Mouse (Mus musculus) forebrain, embryonic 16.5 days (tissue): ENCODE data around the gene Socs4. TPM values are rescaled to one million over a fixed set of nuclear protein-coding genes. Genes with fewer than 3 reads are reported as not detected.

Experiments
- ATAC-seq: fragments of 200-750 bp; cut with Nextera tagmentation; 2 replicates; pipeline ENCODE4 v1.8.0; 2017; ENCODE audit warnings: mild to moderate bottlenecking, moderate library complexity
- H3K27ac ChIP-seq: fragments of 300-500 bp; sonication (generic); 2 replicates; pipeline ENCODE4 v1.5.1; 2014; ENCODE audit warnings: low read length, control low read depth
- H3K27me3 ChIP-seq: fragments of 300-500 bp; sonication (generic); replicated peaks from 2 replicates; pipeline ENCODE4 v1.6.1; 2014; ENCODE audit warnings: low read length; ENCODE audit not compliant: control insufficient read depth, insufficient read depth
- H3K36me3 ChIP-seq: fragments of 300-500 bp; sonication (generic); 2 replicates; pipeline ENCODE4 v1.6.1; 2014; ENCODE audit not compliant: control insufficient read depth, insufficient read depth
- H3K4me1 ChIP-seq: fragments of 300-500 bp; sonication (generic); replicated peaks from 2 replicates; pipeline ENCODE4 v1.6.1; 2014; ENCODE audit warnings: low read length; ENCODE audit not compliant: control insufficient read depth, insufficient read depth
- H3K4me2 ChIP-seq: fragments of 300-500 bp; sonication (generic); 2 replicates; pipeline ENCODE4 v1.6.1; 2014; ENCODE audit warnings: mild to moderate bottlenecking, low read length, control low read depth
- H3K4me3 ChIP-seq: fragments of 300-500 bp; sonication (generic); replicated peaks from 2 replicates; pipeline ENCODE4 v1.5.1; 2014; ENCODE audit warnings: mild to moderate bottlenecking, low read length, control low read depth
- H3K9ac ChIP-seq: fragments of 300-500 bp; sonication (generic); replicated peaks from 2 replicates; pipeline ENCODE4 v1.6.1; 2014; ENCODE audit warnings: low read depth, low read length, control low read depth
- H3K9me3 ChIP-seq: fragments of 300-500 bp; sonication (generic); 2 replicates; pipeline ENCODE4 v1.6.1; 2016; ENCODE audit warnings: low read length; ENCODE audit not compliant: control insufficient read depth
- WGBS: fragments of 180-500 bp; shearing (Covaris S2); extraction: QIAGEN DNeasy Blood & Tissue Kit; methylation state at CpG from one replicate; pipeline ENCODE4 v1.1.7; 2014; 5-methylcytosine and 5-hydroxymethylcytosine counted together
- polyA plus RNA-seq: library from polyadenylated mRNA; unstranded; fragments of >200 nt; fragmentation: Nextera tagmentation; extraction: Ambion mirVana; gene quantifications from 2 replicates; pipeline ENCODE4 v1.2.1, GENCODE M21; 2015

Gene Socs4
- polyA plus RNA-seq, 1 experiment from 2014 or later, result 2.6 TPM

DNA sequence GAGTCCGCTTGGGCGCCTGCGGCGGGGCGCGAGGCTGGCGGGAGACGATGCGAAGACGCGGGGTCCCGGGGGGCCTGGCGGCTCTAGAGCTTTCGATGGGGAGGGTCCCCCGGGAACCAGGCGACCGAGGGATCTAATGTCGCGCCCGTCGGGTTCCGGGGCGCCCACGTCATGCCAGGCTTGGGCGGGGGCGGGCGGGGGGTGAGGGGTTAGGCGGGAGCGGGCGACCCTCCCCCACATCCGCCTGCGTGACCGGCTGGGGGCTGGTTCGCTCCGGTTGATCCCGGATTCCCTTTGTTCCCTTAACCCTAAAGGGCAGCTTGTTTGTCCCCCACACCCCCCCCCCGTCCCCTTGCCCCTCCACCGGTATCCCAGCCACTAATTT is 21.7 kb downstream of the Socs4 start:
- peak; percentile 78 for ATAC-seq
- Histone ChIP-seq H3K36me3 (no peaks in the 10 kb centered on the region), H3K9me3 (no peaks in the 10 kb centered on the region), H3K9ac (peak overlapping the region; percentile 77), H3K27me3 (no peaks in the 10 kb centered on the region), H3K4me2 (peak overlapping the region; percentile 86), H3K4me1 (peaks cover 16% of the 10 kb centered on the region), H3K4me3 (peak overlapping the region; percentile 72), H3K27ac (peak overlapping the region; percentile 90)
- 0% methylated on average over 32 of the region's 38 CpGs for WGBS

DNA sequence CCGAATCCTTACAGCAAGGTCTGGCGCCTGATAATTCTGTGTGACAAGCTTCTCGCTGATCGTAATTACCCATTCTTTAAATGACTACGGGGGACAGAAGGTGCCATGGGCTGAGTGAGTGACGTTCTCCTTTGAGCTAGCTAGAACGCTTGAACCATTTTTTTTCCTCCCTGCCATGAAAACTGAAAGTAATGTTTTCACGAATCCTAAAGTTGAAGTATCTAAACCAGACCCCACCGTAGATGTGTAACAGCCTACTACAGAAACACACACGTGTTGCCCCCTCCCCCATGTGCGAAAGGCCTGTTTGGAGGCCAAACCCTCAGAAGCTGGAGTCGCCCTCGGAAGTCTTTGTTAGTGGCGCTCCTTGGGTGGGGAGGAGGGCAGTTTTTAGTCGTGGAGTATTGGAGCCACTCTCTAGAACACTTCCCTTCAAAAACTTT is 22.1 kb downstream of the Socs4 start:
- WGBS, result under 1% methylated on average over 15 of the region's 15 CpGs
- Histone ChIP-seq H3K27me3 (no peaks in the 10 kb centered on the region), H3K36me3 (no peaks in the 10 kb centered on the region), H3K4me1 (peaks cover 16% of the 10 kb centered on the region), H3K9me3 (no peaks in the 10 kb centered on the region), H3K4me3 (peak overlapping the region; percentile 72), H3K9ac (peak overlapping the region; percentile 77), H3K4me2 (peak overlapping the region; percentile 86), H3K27ac (peak overlapping the region; percentile 90)
- ATAC-seq, result peak; percentile 62

DNA sequence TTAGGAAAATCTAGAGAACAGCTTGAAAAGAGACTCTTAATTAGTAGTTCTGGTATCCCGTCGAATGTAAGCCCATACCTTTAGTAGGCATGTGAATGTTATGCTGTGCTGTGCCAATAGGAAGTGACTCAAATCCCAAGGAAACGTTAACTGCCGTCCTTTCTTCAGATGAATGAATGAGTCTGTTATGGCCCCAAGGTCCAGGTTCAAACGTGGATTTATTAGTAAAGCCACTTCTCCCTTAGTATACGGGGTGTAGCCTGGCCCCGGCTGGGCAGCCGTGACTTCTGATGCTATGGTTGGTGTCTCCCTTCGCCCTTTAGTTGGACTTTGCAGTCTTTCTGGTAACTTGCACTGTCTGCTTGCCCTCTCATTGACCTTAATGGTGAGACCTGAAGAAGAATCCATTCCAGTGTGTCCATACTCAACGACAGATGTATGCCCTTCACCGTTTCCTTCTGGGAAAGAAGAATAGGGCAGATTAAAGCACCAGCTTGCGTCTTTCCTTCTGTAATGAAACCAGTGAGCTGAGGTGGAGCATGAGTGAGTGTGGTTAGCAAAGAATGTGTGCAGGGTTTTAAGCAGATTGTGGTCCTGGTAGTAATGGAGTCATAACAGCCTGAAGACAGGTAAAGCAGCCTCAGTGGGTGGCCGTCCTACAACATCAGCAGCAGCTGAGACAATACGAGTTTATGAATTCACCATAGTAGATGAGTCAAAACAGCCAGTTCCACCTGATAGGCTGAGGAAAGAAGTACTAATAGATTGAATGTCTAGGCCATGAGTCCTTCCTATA is 26.4 kb downstream of the Socs4 start:
- H3K27ac ChIP-seq, result no peak overlapping the region
- 78% methylated on average over 14 of the region's 14 CpGs for WGBS
- H3K4me3 ChIP-seq, result no peak overlapping the region
- peaks cover 11% of the 10 kb centered on the region for H3K4me1 ChIP-seq
- no peak for ATAC-seq
- H3K27me3 ChIP-seq, result no peaks in the 10 kb centered on the region
- H3K36me3 ChIP-seq, result no peaks in the 10 kb centered on the region
- H3K4me2 ChIP-seq, result no peak overlapping the region
- H3K9ac ChIP-seq, result no peak overlapping the region
- no peaks in the 10 kb centered on the region for H3K9me3 ChIP-seq

DNA sequence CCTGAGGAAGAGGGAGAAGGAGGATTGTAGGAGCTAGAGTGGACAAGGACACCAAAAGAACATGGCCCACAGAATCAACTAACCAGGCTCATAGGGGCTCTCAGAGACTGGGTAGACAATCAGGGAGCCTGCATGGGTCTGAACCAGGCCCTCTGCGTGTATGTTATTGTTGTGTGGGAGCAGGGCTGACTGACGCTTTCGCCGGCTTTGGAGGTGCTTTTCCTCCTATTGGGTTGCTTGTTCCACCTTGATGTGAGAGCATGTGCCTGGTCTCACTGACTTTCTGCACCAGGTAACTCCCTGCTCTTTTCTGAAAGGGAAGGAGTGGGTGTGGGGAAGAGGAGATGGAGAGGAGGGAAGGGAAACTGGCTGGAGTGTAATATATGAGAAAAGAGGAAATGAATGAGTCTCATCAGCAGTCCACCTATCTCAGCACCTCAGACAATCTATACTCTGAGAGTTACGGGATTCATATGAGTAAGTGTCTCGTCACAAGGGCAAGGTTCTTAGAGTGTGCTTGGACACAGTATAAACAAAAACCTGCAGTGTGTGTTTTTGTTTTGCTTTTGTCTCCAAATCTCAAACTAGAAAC is 28.2 kb downstream of the Socs4 start:
- Histone ChIP-seq H3K4me1 (peaks cover 3% of the 10 kb centered on the region), H3K27ac (no peak overlapping the region), H3K27me3 (no peaks in the 10 kb centered on the region), H3K9ac (no peak overlapping the region), H3K4me2 (no peak overlapping the region), H3K9me3 (no peaks in the 10 kb centered on the region), H3K4me3 (no peak overlapping the region), H3K36me3 (no peaks in the 10 kb centered on the region; the same call in 1 of the 2 replicates)
- ATAC-seq, result no peak
- 91% methylated on average over 6 of the region's 6 CpGs for WGBS

DNA sequence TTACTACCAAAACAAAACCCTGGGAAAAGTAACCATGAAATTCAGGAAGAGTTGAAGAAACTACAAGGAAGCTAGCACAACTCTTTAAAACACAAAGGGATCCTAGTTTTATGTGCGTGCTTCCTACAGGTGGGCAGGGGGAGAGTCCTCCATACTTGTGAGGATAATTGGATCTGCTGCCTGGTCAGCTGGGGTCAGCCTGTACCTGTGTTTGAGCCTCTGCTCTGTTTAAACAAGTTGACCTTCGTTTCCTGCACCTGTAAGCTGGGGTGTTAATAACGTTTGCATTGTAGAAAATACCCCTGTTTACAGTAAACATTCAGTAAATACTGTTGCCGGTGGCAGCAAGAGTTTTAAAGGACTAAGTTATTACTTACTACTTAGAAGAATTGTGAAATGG is 29.2 kb downstream of the Socs4 start:
- H3K27me3 ChIP-seq, result no peaks in the 10 kb centered on the region
- no peak overlapping the region for H3K9ac ChIP-seq
- H3K4me2 ChIP-seq, result no peak overlapping the region
- no peaks in the 10 kb centered on the region; the same call in 1 of the 2 replicates for H3K4me1 ChIP-seq
- H3K27ac ChIP-seq, result no peak overlapping the region
- H3K4me3 ChIP-seq, result no peak overlapping the region
- 83% methylated on average over 4 of the region's 4 CpGs for WGBS
- H3K36me3 ChIP-seq, result peaks cover 4% of the 10 kb centered on the region
- no peak for ATAC-seq
- H3K9me3 ChIP-seq, result no peaks in the 10 kb centered on the region

DNA sequence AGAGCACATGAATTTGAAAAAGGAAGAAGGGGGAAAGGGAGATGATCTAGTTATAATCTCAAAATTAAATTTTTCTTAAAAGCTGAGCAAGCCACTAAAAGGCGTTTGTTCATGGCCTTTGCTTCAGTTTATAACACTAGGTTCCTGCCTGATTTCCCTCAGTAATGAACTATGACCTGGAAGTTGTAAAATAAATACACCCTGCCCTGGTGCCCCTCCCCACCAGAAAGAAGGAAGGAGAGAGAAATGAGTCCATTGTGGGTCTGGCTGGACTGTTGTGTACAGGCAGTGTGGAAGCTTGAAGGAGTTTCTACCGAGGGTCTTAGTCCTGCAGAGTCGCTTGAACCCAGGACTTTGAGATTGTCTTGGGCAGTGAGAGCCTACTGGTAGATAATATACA is 30.9 kb downstream of the Socs4 start:
- H3K27ac ChIP-seq, result no peak overlapping the region
- H3K4me1 ChIP-seq, result no peaks in the 10 kb centered on the region
- no peak overlapping the region for H3K4me3 ChIP-seq
- ATAC-seq, result no peak
- WGBS, result 89% methylated on average over 3 of the region's 3 CpGs
- H3K27me3 ChIP-seq, result no peaks in the 10 kb centered on the region
- H3K9me3 ChIP-seq, result no peaks in the 10 kb centered on the region
- peaks cover 10% of the 10 kb centered on the region for H3K36me3 ChIP-seq
- no peak overlapping the region for H3K4me2 ChIP-seq
- no peak overlapping the region for H3K9ac ChIP-seq

DNA sequence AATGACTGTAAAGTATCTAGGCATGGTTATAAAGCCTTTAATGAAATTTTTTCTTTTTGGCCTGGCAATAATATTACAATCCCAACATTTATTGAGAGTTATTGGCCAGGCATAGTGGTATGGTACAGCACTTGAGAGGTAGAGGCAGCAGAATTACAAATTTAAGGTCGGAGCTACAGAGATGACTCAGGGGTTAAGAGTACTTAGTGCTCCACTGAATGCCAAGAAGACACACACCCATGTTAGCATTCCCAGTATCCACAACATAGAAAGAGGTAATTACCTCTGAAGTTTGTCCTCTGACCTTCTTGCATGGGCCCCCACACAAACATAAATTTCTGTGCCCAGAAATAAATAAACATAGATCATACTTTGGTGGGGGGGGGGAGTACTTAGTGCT is 32.3 kb downstream of the Socs4 start:
- 93% methylated on average over 1 of the region's 1 CpGs for WGBS
- ATAC-seq, result no peak
- peaks cover 17% of the 10 kb centered on the region for H3K36me3 ChIP-seq
- H3K27ac ChIP-seq, result no peak overlapping the region
- H3K9ac ChIP-seq, result no peak overlapping the region
- no peak overlapping the region for H3K4me2 ChIP-seq
- no peaks in the 10 kb centered on the region for H3K9me3 ChIP-seq
- H3K4me1 ChIP-seq, result no peaks in the 10 kb centered on the region
- no peaks in the 10 kb centered on the region for H3K27me3 ChIP-seq
- no peak overlapping the region for H3K4me3 ChIP-seq

DNA sequence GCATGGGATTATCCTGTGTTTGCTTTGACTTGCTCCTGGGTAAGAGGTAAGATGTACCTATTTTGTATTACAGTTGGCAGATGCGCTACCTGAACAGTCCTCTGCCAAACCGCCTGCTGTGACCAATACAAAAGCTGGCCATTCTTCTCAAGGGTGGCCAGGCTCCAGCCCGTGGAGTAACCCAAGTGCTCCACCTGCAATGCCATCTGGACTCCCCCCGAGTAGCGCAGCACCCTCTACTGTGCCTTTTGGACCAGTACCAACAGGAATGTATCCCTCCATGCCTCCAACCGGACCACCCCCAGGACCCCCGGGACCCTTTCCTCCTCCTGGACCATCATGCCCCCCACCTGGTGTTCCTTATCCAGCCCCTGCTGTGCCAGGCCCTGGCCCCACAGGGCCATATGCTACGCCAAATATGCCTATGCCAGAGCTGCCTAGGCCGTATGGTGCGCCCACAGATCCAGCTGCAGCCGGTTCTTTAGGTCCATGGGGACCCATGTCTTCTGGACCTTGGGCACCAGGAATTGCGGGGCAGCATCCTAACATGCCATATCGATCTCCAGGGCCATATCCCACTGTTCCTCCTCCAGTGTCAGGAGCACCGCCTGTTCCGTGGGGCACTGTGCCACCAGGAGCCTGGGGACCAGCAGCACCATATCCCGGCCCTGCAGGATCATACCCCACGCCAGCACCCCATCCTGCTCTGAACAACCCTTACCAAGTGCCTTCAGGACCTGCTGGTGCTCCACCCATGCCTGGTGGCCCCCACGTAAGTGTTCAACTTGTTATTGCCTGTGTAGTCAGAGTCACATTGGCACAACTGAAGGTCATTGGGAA is 33.8 kb downstream of the Socs4 start:
- peaks cover 21% of the 10 kb centered on the region for H3K36me3 ChIP-seq
- no peaks in the 10 kb centered on the region for H3K4me1 ChIP-seq
- ATAC-seq, result no peak
- no peak overlapping the region for H3K4me2 ChIP-seq
- H3K27ac ChIP-seq, result no peak overlapping the region
- WGBS, result 92% methylated on average over 18 of the region's 18 CpGs
- no peak overlapping the region for H3K9ac ChIP-seq
- no peaks in the 10 kb centered on the region for H3K9me3 ChIP-seq
- H3K27me3 ChIP-seq, result no peaks in the 10 kb centered on the region
- H3K4me3 ChIP-seq, result no peak overlapping the region

DNA sequence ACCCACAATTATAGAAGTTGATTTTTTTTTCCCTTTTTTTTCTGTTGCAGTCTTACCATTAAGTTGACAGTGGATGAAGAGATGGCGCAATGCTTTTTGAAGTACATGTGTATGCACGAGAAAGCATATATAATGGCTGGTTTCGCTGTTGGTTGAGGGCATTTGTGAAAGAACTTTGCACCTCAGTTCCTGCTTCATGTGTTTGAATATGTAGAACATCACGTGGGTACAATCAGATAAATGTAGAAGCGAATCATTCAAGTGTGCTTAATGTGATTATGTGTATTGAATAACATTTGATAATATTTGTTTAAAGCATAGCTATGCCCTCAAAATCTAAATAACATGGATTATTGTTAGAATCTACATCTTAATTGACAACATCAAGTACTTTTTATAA is 42.6 kb downstream of the Socs4 start:
- no peak overlapping the region for H3K4me3 ChIP-seq
- H3K36me3 ChIP-seq, result peaks cover 8% of the 10 kb centered on the region; the same call in 1 of the 2 replicates
- H3K27me3 ChIP-seq, result no peaks in the 10 kb centered on the region
- H3K9ac ChIP-seq, result no peak overlapping the region
- H3K4me1 ChIP-seq, result no peaks in the 10 kb centered on the region
- no peaks in the 10 kb centered on the region for H3K9me3 ChIP-seq
- ATAC-seq, result no peak
- H3K4me2 ChIP-seq, result no peak overlapping the region
- H3K27ac ChIP-seq, result no peak overlapping the region
- 91% methylated on average over 5 of the region's 5 CpGs for WGBS
